Mouse (Mus musculus) CH12.LX (cell line): Measurements from ENCODE around the gene Stk25.

Experiments used
- CTCF ChIP-seq, 2 experiments: IDR thresholded peaks in 1 of 2; conservative IDR thresholded peaks in 1 of 2; 2 replicates each; pipeline ENCODE4 v1.5.1; 2011 to 2012; ENCODE audit warnings: low read depth in 2 of 2, low read length in 2 of 2, improper control_type of control experiment in 1 of 2, inconsistent platforms in 1 of 2, mild to moderate bottlenecking in 1 of 2, moderate library complexity in 1 of 2
- EP300 ChIP-seq: IDR thresholded peaks from 2 replicates; pipeline ENCODE4 v1.6.1; 2011; ENCODE audit warnings: low read length, improper control_type of control experiment
- JUND ChIP-seq: conservative IDR thresholded peaks from 2 replicates; pipeline ENCODE4 v1.6.1; 2011; ENCODE audit warnings: low read depth, low read length, improper control_type of control experiment
- MAFK ChIP-seq: IDR thresholded peaks from 2 replicates; pipeline ENCODE4 v1.6.1; 2011; ENCODE audit warnings: low read length, improper control_type of control experiment; ENCODE audit not compliant: insufficient replicate concordance
- MEF2A ChIP-seq: IDR thresholded peaks from 2 replicates; pipeline ENCODE4 v1.6.1; 2014; ENCODE audit warnings: low read depth, mild to moderate bottlenecking, inconsistent platforms, low read length, improper control_type of control experiment, borderline replicate concordance
- MYC ChIP-seq: IDR thresholded peaks from 2 replicates; pipeline ENCODE4 v1.6.1; 2011; ENCODE audit warnings: low read depth, mild to moderate bottlenecking, improper control_type of control experiment, low read length
- POLR2A ChIP-seq: IDR thresholded peaks from 2 replicates; pipeline ENCODE4 v1.6.1; 2011; ENCODE audit warnings: low read depth, mild to moderate bottlenecking, improper control_type of control experiment, low read length
- SMC3 ChIP-seq: IDR thresholded peaks from 2 replicates; pipeline ENCODE4 v1.6.1; 2011; ENCODE audit warnings: low read depth, low read length, improper control_type of control experiment
- USF1 ChIP-seq: IDR thresholded peaks from 2 replicates; pipeline ENCODE4 v1.6.1; 2014; ENCODE audit warnings: low read depth, mild to moderate bottlenecking, inconsistent platforms, low read length, improper control_type of control experiment
- ZMIZ1 ChIP-seq: IDR thresholded peaks from 2 replicates; pipeline ENCODE4 v1.6.1; 2012; ENCODE audit warnings: low read depth, mild to moderate bottlenecking, inconsistent platforms, low read length, improper control_type of control experiment
- ZNF384 ChIP-seq: IDR thresholded peaks from 2 replicates; pipeline ENCODE4 v1.6.1; 2012; ENCODE audit warnings: low read depth, low read length, improper control_type of control experiment, inconsistent platforms

- TF ChIP-seq ZNF384 (no peak), POLR2A (no peak), USF1 (no peak), MYC (no peak), JUND (no peak), CTCF (conservative IDR thresholded peaks at IDR 0.05 in 1 of 2, IDR thresholded peaks at IDR 0.05 in 1 of 2; ENCODE audit: low read depth in 2 of 2, low read length in 2 of 2) (no peak), EP300 (no peak), SMC3 (no peak), ZMIZ1 (no peak), MEF2A (no peak), MAFK (no peak)
Measured at GRCm38 (mm10) chr1:93656325-93657024, 2.0 kb downstream of the Stk25 start.
